Mouse (Mus musculus) ES-E14 (cell line): ENCODE results near the gene Ccdc149.

Source experiments
- CHD2 ChIP-seq: IDR thresholded peaks from 2 replicates; pipeline ENCODE4 v1.6.1; 2014; ENCODE audit warnings: mild to moderate bottlenecking, low read depth, low read length, inconsistent platforms
- ZNF384 ChIP-seq: IDR thresholded peaks from 2 replicates; pipeline ENCODE4 v1.6.1; 2012; ENCODE audit warnings: low read depth, low read length, inconsistent platforms

GRCm38 (mm10) chr5:52467841-52468240 is 3.5 kb downstream of the Ccdc149 start:
- TF ChIP-seq ZNF384 (no peak), CHD2 (no peak)
